Mouse (Mus musculus): ENCODE measurements around the gene P2ry13.

The P2ry13 gene

GRCm38 (mm10) chr3:59210727-59211126 is at the start of gene P2ry13:
P2ry13 (minus strand) TSS chr3:59210882.
- no peak for DNase-seq (ENCODE audit: extremely low spot score, low spot score)

- no peak for DNase-seq (ENCODE audit: extremely low spot score, low spot score)
Observed at GRCm38 (mm10) chr3:59257740-59258664, 47.3 kb upstream of the P2ry13 start.

DNA sequence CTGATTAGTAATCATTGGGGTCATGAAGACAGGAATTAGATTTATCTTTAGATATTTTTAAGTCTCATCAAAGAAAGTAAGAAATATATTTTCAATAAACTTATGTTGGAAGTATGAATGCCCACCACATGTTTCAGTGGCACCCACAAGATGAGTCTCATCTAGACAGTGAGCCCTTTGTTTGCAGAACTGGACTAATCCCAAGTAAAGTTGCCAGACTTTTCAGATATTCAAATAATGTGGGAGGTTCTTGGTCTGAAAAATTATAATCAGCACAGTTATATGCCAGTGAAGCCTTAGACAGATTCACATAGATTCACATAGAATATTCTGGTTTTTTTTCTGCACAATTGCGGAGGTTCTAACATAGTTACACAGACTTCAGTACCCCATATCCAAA is 39.8 kb upstream of the P2ry13 start:
- DNase-seq (ENCODE audit: extremely low spot score, low spot score) = no peak

- no peak for DNase-seq (ENCODE audit: extremely low spot score, low spot score)
Observed at GRCm38 (mm10) chr3:59248031-59248430, 37.3 kb upstream of the P2ry13 start.

- no peak for DNase-seq (ENCODE audit: extremely low spot score, low spot score)
Observed at GRCm38 (mm10) chr3:59243384-59243783, 32.7 kb upstream of the P2ry13 start.

DNA sequence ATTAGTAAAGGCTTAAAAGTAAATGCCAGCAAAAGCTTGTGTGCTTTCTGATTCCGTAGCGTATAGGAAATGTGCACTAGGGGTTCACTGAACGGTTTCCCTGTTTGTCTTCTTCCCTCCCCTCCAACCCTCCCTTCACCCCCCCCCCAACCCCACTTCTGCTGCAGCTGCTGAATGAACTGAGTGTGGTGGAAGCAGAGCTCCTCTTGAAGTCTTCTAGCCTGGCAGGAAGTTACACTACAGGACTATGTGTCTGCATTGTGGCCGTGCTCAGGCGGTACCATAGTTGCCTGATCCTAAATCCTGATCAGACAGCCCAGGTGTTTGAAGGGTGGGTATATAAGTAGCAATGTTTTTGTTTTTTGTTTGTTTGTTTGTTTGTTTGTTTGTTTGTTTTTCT is 24.2 kb upstream of the P2ry13 start:
- DNase-seq (ENCODE audit: extremely low spot score, low spot score) = no peak

DNA sequence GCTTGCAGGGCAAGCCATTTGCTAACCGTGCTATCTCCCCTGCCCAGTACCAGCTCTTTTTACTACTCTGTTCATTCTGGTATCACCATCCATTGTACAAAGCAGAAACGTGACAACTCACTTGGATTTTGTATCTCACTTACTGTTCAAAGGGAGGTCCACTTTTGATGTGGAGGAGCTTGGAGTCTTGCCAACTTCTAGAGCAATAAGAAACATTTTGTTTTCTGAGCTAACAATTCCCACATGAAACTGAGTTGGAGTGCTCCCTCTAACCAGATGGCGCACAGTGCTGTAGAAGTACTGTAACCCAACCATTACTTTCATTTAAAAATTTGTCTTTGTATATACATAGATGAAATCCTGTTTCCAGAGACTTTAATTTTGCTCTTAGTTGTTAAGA is 20.2 kb upstream of the P2ry13 start:
- no peak for DNase-seq (ENCODE audit: extremely low spot score, low spot score)

GRCm38 (mm10) chr3:59228730-59229551 is 18.3 kb upstream of the P2ry13 start:
- no peak for DNase-seq (ENCODE audit: extremely low spot score, low spot score)

DNA sequence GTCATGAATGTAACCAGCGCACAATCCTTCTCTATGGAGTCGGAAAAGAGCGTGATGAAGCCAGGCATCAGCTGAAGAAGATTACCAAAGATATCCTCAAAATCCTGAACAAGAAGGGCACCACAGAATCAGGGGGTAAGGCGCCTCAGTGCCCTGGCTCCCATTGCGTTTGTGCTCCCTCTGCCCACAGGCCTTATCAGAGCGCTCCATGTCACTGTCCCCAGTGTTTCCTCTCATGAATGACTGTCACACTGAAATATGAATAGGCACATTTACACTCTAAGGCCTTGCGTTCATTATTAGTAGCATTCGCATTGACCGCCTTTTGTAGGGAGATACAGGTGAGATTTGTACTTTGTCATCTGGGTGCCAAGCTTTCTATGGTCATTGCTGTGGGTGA is 17.0 kb upstream of the P2ry13 start:
- no peak for DNase-seq (ENCODE audit: extremely low spot score, low spot score)

- DNase-seq (ENCODE audit: extremely low spot score, low spot score) = no peak
Observed at GRCm38 (mm10) chr3:59225411-59225810, 14.7 kb upstream of the P2ry13 start.

DNA sequence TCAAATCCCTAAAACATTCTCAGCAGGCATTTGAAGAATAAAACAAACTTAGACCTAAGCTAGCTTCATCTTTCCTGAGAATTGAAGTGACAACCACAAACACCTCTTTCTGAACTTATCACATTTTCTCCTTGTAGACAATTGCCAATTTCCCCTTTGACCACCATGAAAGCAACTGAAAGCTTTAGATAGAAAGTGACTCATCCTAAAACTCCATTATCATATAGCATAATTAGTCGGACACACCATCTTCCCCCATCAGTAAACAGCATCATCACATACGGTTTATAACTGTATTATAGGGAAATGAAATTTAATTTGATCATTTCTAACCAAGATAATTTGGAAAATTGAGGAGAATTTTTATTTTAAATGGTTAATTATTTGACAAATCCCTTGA is 11.6 kb upstream of the P2ry13 start:
- DNase-seq (ENCODE audit: extremely low spot score, low spot score) = no peak

DNA sequence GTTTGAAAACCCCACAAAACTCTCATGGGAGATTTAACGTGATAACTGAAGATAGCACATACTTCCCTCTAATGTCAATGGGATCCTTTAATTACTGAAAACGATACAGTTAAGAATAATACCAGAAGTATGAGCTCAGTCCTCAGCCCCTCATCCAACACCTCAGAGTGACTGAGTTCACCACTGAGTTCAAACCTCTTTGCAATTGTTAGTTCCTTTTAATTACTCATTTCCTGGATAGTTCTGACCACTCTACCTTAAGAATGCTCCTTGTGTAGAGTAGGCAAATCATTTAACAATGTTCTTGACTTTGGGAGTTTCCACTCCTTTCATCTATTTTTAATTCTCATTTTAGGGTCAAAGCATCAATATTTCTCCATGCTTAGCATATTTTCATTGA is 8.6 kb upstream of the P2ry13 start:
- no peak for DNase-seq (ENCODE audit: extremely low spot score, low spot score)

GRCm38 (mm10) chr3:59217211-59217610 is 6.5 kb upstream of the P2ry13 start:
- DNase-seq (ENCODE audit: extremely low spot score, low spot score) = no peak

DNA sequence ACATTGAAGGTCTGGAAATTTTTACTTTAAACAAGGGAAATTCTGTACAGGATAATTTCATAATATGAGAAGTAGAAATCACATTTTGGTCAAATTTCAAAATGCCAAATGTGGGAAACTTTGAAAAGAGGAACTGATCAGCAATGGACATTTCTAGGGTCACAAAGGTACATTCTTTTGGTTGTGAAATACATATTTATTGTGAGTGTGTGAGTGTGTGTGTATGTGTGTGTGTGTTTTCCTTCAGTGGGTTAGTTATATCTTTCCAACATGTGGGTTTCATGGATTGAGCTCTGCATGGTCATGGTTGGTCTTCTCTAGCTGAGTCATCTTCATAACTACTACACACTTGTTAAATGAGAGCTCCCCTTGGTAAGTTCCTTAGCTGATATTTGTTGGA is 1.7 kb upstream of the P2ry13 start:
- DNase-seq (ENCODE audit: extremely low spot score, low spot score) = no peak

DNA sequence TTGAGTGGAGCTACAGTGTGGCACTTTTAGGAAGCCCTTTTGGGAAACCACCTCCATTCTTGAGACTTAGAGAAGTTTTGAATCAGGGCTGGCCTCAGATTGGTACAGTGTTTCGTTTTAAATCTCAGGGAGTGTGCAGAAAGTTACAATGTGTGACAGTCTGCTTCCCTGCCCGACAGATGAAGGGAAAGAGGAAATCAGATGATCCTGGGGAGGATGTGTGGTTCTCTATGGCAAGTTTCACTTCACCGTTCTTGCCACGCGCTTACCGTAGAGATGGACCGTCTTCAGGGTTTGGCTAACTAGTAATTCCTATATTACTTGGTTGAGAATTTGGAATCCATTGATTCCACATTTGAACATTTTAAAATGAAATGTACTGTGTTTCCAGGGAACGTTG is 1.1 kb upstream of the P2ry13 start:
- no peak for DNase-seq (ENCODE audit: extremely low spot score, low spot score)

DNA sequence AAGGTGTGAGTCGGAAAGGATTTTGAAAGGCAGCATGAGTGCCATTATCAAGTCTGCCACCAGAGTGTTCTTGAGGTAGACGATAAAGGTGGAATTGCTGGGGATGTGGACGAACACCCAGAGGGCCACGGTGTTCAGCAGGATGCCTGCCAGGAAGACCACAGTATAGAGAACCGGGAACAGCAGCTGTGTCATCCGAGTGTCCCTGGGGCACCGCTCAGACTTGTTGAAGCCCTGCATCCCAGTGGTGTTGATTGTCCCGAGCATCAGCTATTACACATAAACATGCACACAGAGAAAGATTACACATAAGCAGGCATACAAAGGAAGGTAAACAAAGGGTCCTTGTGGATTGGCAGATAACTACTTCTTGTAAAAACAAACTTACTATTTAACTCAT is 593 bp downstream of the P2ry13 start:
- DNase-seq (ENCODE audit: extremely low spot score, low spot score) = no peak

DNA sequence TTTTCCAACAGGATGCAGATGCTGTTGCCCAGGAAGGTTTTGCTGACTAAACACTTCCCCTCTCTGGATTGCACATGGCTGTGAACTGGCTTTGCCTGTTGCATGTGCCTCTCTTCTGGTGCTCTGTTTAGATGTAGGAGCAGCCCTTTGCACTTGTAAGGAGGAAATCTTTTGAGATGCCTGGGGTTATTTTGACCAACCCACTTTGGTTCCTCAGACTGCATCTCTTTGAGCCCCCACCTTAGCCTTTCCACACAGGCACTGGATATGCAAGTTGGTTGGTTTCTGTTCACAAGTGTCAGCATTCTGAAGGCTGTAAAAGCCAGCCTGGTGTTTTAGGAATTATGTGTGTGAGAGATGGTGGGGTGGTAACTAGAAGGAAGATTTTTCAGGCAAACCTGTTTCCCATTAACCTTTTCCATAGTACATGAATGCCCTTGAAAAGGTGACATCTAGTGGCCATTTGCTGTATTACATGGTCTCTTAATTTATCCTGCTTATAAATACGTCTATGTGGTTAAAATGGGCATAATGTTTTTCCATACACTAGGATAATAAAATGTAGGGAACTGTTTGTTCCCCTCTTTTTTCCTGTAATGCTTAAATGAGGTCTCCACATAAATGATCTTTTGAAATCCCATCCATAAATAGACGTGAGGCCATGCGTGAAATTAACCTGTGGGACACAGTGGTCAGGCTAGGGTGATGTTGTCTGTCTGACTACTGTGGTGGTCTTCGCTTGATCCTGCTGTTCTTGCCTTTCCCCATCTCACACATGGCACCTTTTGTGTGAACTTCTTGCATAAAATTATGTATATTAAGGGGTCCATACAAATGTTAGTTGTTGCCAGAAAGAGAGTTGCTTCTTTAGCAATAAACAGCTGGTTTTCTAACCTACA is 1.8 kb downstream of the P2ry13 start:
- peak; percentile 26 for DNase-seq (ENCODE audit: extremely low spot score, low spot score)

DNA sequence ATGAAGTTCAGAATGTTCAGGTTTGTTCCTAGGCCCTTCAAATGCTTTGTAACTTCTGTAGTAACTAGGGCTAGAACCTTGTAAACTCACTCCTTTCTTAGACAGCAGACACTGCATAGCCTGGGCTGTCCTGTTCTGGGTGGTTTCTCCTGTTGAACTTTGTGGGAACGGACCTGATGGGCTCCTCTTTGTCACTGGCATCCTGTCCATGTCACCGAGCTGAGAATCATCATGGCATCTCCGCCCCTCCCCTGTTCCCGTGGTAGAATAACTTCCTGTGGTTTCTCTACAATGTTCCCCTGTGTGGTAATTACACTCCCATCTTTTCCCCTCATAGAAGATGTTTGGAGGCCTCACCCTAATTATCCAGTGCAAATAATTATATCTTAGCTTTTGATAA is 4.7 kb downstream of the P2ry13 start:
- no peak for DNase-seq (ENCODE audit: extremely low spot score, low spot score)

DNA sequence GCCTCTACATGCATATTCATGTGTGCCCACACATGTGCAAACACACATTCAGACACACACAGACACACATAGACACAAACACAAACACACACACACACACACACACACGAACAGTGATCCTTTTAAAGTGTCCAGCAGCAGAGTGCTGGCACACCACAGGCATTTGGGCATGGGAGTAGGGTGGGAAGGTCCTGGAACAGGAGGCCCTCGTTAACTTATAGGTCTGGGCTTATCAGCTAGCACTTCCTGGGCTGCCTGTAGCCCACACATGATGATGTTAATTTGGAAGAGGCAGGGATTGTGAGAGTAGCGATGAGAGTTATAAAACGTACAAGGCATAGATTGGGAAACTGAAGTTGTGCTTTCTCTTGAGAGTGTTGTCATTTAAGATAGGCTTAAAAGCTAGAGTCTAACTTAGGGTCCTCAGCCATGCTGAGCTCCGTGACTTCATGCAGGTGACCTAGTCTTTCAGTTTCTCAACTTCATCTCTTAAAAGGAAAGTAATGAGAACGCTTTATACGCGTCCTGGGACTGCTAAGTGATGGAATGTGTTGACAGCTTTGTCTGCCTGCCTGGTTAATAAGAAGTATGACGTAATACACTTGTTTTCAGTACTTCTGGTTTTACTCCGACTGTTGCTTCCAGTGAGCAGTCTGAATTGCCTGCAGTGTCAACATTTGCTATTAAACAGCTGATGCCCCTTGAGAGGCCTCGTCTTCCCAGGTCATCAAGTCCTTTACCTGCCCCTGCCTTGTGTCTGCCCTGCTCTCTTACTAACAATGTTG is 5.8 kb downstream of the P2ry13 start:
- DNase-seq (ENCODE audit: extremely low spot score, low spot score) = no peak

DNA sequence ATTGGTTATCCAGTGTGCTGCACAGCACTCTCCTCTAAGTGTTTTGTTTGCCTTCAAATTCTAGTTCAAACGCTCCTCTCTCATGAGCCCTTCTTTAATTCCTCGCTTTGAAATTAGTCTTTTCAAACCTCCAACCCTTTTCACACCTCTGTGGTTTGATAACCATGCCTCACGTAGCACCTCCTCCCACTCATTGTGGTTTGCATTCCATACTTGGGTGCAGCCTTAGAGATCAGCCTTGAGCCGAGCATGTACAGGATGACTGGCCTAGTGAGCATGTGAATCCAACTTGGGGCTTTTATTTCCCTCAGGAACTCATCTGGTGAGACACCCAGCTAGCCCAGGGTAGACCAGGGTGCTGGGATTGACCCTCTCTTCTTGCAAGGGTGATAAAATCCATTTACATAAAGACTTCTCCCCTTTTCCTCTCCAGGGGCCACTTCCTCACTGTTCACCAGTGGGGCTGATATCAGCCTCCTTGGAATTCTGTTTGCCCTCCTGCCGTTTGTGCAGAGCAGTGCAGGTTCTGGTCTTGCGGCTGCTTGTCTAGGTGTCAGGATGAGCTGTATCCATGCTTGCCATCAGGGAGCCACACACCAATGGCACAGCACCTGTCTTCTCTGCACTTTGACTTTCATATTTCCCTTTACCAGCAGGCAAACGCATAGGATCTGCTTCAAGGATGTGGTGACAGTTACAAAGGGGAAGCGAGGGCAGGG is 6.7 kb downstream of the P2ry13 start:
- no peak for DNase-seq (ENCODE audit: extremely low spot score, low spot score)
